Mouse (Mus musculus): ENCODE data around the gene Dpep2nb.

DNA sequence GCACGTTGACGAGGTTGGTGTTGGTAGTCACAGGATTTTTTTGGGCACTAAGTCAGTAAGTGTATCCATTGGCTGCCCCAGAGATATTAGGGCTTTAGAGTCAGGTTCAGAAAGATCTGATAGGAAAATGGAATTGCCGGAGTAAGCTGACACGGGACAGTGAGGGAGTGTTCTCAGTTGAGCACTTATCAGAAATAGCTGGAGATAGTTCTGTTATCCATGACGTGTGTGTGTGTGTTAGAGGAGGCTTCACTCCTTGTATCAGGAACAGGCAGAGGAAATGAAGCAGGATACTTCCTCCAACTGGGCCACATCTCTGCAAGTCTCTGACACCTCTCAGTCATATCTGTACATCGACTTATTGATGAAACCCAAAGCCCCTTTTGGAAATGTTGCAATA lies 10.5 kb upstream of the Dpep2nb start:
- TF ChIP-seq CTCF (conservative IDR thresholded peaks at IDR 0.05 in 1 of 2, IDR thresholded peaks at IDR 0.05 in 1 of 2; ENCODE audit: low read depth in 2 of 2, low read length in 2 of 2) (no peak), POLR2A (IDR thresholded peaks at IDR 0.05; ENCODE audit: low read depth, low read length) (no peak), HCFC1 (IDR thresholded peaks at IDR 0.05; ENCODE audit: low read depth, low read length) (no peak), ZNF384 (IDR thresholded peaks at IDR 0.05; ENCODE audit: low read depth, low read length) (no peak), EP300 (IDR thresholded peaks at IDR 0.05; ENCODE audit: low read length) (no peak), TBP (conservative IDR thresholded peaks at IDR 0.05; ENCODE audit: low read depth, low read length) (no peak), E2F4 (IDR thresholded peaks at IDR 0.05; ENCODE audit: insufficient replicate concordance, low read depth, low read length) (no peak), POLR2AphosphoS2 (IDR thresholded peaks at IDR 0.05; ENCODE audit: low read depth, low read length) (no peak), CHD2 (IDR thresholded peaks at IDR 0.05; ENCODE audit: low read length) (no peak), MXI1 (IDR thresholded peaks at IDR 0.05; ENCODE audit: low read depth, low read length) (no peak), SIN3A (IDR thresholded peaks at IDR 0.05; ENCODE audit: low read length) (no peak), MAFK (IDR thresholded peaks at IDR 0.05; ENCODE audit: insufficient replicate concordance, low read length) (no peak), USF1 (IDR thresholded peaks at IDR 0.05; ENCODE audit: low read depth, low read length) (no peak)
